Mouse (Mus musculus): Measurements from ENCODE around the gene Tmem108. TPM values are rescaled to one million over a fixed set of nuclear protein-coding genes. Genes with fewer than 3 reads are reported as not detected.

The Tmem108 gene
- 9.9 and 12.8 TPM in 2 replicates for polyA plus RNA-seq (2015; fragmentation: Nextera tagmentation; extraction: Ambion mirVana)

GRCm38 (mm10) chr9:103761647-103762084 is at the start of gene Tmem108:
Tmem108 (minus strand) TSS chr9:103761837.

GRCm38 (mm10) chr9:103480044-103480576 is 281.5 kb downstream of the Tmem108 start, which contains the start of gene Bfsp2:
Bfsp2 (minus strand) TSS chr9:103480420.

Other genes with a start within 250 kb of the Tmem108 start
- gene Nphp3, start 240.7 kb upstream of the Tmem108 start, polyA plus RNA-seq (2015; fragmentation: Nextera tagmentation; extraction: Ambion mirVana), result 1.8 and 3.3 TPM in 2 replicates